Comparison of ENCODE assay signal across 8 mouse cellular contexts in genomic region chr9:8592618-8593017, GRCm38 (mm10). TPM values are rescaled to one million over a fixed set of nuclear protein-coding genes. Genes with fewer than 3 reads are reported as not detected.
DNase-seq lines count a peak whose midpoint lies in the region; TF ChIP-seq lines count a peak whose summit lies in the region.
"Had no signal": no experiment of that assay in that cellular context is flagged by ENCODE, and none has a peak within 500 bp of the region (broad histone marks: within the 10 kb centered on the region; RNA-seq: fewer than 3 reads in every experiment).

No protein-coding gene starts in this region.

- H3K4me3 ChIP-seq in kidney, adult 2 months (ENCODE audit: insufficient read depth, low read depth, low read length) = no peak overlapping the region
- no peak overlapping the region for H3K4me3 ChIP-seq in MEL (ENCODE audit: control insufficient read depth in 1 of 2, insufficient read depth in 1 of 2, low read depth in 2 of 2, low read length in 2 of 2)

- no peaks in the 10 kb centered on the region for H3K9me3 ChIP-seq in MEL (replicated peaks; ENCODE audit: insufficient read depth, low read length)

- no peak for DNase-seq in kidney, adult 2 months
- DNase-seq in kidney, postnatal 25 days = no peak
- DNase-seq in 416B (ENCODE audit: low read depth) = peak; percentile 14
- DNase-seq in MEL (ENCODE audit: low read depth, low spot score) = no peak
- DNase-seq in embryo, embryonic 9.5 days (ENCODE audit: extremely low spot score) = peak; percentile 12
- no peak for DNase-seq in B cell, adult 2 months
- DNase-seq in Muller cell, postnatal 12 days (ENCODE audit: inconsistent ontology term) = no peak

- H3K79me2 ChIP-seq in MEL (ENCODE audit: control insufficient read depth, insufficient read depth, low read length, poor library complexity) = no peaks in the 10 kb centered on the region

- no peak overlapping the region for H3K27ac ChIP-seq in kidney, adult 2 months (ENCODE audit: insufficient read depth, low read depth, low read length)
- no peak overlapping the region for H3K27ac ChIP-seq in MEL (ENCODE audit: control insufficient read depth, low read depth, low read length)
- H3K27ac ChIP-seq: macrophage had no signal

- H3K27me3 ChIP-seq in kidney, adult 2 months (replicated peaks; ENCODE audit: control insufficient read depth, insufficient read depth, low read length) = no peaks in the 10 kb centered on the region
- H3K27me3 ChIP-seq in MEL (ENCODE audit: control insufficient read depth in 1 of 2, insufficient read depth in 2 of 2, low read length in 2 of 2) = no peaks in the 10 kb centered on the region

- no peak for TF ChIP-seq EP300 in MEL (IDR thresholded peaks at IDR 0.05; ENCODE audit: low read depth in 1 of 2, low read length in 2 of 2)

- H3K36me3 ChIP-seq in kidney, adult 2 months (ENCODE audit: control insufficient read depth, insufficient read depth, low read length) = no peaks in the 10 kb centered on the region
- no peaks in the 10 kb centered on the region for H3K36me3 ChIP-seq in MEL (ENCODE audit: control insufficient read depth in 1 of 2, insufficient read depth in 2 of 2, low read length in 2 of 2)

- peak; percentile 29 for TF ChIP-seq RAD21 in MEL (IDR thresholded peaks at IDR 0.05; ENCODE audit: low read depth, low read length)

- WGBS in kidney, adult 2 months = 55% methylated on average over 6 of the region's 6 CpGs

- no peak overlapping the region for H3K9ac ChIP-seq in MEL (ENCODE audit: control insufficient read depth, low read depth, low read length, poor library complexity, severe bottlenecking)

- peak; percentile 38; the same call in 1 of the 2 replicates for TF ChIP-seq CTCF in kidney, adult 2 months (conservative IDR thresholded peaks at IDR 0.05; ENCODE audit: insufficient read depth, insufficient read length, low read depth, low read length)
- TF ChIP-seq CTCF in MEL (IDR thresholded peaks at IDR 0.05 in 2 of 3, conservative IDR thresholded peaks at IDR 0.05 in 1 of 3; ENCODE audit: control insufficient read depth in 1 of 3, insufficient read depth in 1 of 3, low read depth in 2 of 3, low read length in 3 of 3, poor library complexity in 1 of 3, severe bottlenecking in 1 of 3) = peak; percentile 12 to 41 (median 39); a peak in 4 of 6 replicates

- no peaks in the 10 kb centered on the region for H3K4me1 ChIP-seq in kidney, adult 2 months (ENCODE audit: control insufficient read depth, insufficient read depth, low read length)
- H3K4me1 ChIP-seq in MEL (ENCODE audit: control insufficient read depth in 1 of 2, insufficient read depth in 2 of 2, low read length in 2 of 2) = no peaks in the 10 kb centered on the region

- TF ChIP-seq POLR2A in kidney, adult 2 months (IDR thresholded peaks at IDR 0.05; ENCODE audit: low read depth, low read length) = no peak
- TF ChIP-seq POLR2A in MEL (IDR thresholded peaks at IDR 0.05; ENCODE audit: control insufficient read depth in 1 of 2, insufficient read depth in 1 of 2, low read depth in 1 of 2, low read length in 2 of 2, poor library complexity in 1 of 2) = no peak

TF ChIP-seq in MEL, 35 proteins besides CTCF, POLR2A, EP300 and RAD21:
- no peak for TF ChIP-seq ZC3H11A (IDR thresholded peaks at IDR 0.05; ENCODE audit: low read depth, low read length)
- no peak for TF ChIP-seq MYC (IDR thresholded peaks at IDR 0.05; ENCODE audit: low read depth, low read length)
- TF ChIP-seq MAZ (IDR thresholded peaks at IDR 0.05; ENCODE audit: low read depth, low read length) = no peak
- no peak for TF ChIP-seq POLR2AphosphoS2 (IDR thresholded peaks at IDR 0.05; ENCODE audit: low read length)
- TF ChIP-seq SMC3 (IDR thresholded peaks at IDR 0.05; ENCODE audit: low read depth, low read length) = peak; percentile 41; the same call in 1 of the 2 replicates
- no peak for TF ChIP-seq GABPA (IDR thresholded peaks at IDR 0.05; ENCODE audit: low read depth, low read length)
- no peak for TF ChIP-seq TAL1 (IDR thresholded peaks at IDR 0.05; ENCODE audit: low read length)

RNA-seq across cellular contexts. Expression of gene Trpc6, which starts 48.7 kb away (rescaled TPM):
- 0.13 and 0.18 TPM in 2 replicates for polyA plus RNA-seq in kidney, adult 2 months (2012; rRNA removed)
- 0.36 and 0.58 TPM in 2 replicates for total RNA-seq in MEL (2012; rRNA removed)
- under 1 TPM in 1 of 2 experiments, not detected in 1; 0.06 TPM for polyA plus RNA-seq in MEL (2012; ENCODE audit: insufficient read depth in 1 of 2, insufficient read length in 2 of 2, low read depth in 1 of 2, low replicate concordance in 2 of 2, missing spikeins in 1 of 2)

Comparison
In these comparisons a context has a peak if more than half of its experiments do, and no peak if none do; other contexts are left out.
1. DNase-seq: peak in 416B (single experiment) and embryo, embryonic 9.5 days (single experiment); none in kidney, adult 2 months (single experiment), kidney, postnatal 25 days (0 of 2), MEL (single experiment), B cell, adult 2 months (0 of 2) and Muller cell, postnatal 12 days (single experiment).